Mouse (Mus musculus) forebrain, embryonic 12.5 days (tissue): ENCODE results near the gene Cotl1. TPM values are rescaled to one million over a fixed set of nuclear protein-coding genes. Genes with fewer than 3 reads are reported as not detected.
A peak's percentile ranks its signal among the peaks of the same experiment; 100 is the strongest.

Experiments used
- ATAC-seq: fragments of 200-750 bp; cut with Nextera tagmentation; 2 replicates; pipeline ENCODE4 v1.8.0; 2017; ENCODE audit warnings: moderate TSS enrichment; ENCODE audit not compliant: low FRiP score
- H3K27ac ChIP-seq: fragments of 300-500 bp; sonication (generic); 2 replicates; pipeline ENCODE4 v1.5.1; 2016; ENCODE audit warnings: mild to moderate bottlenecking
- H3K27me3 ChIP-seq: fragments of 300-500 bp; sonication (generic); 2 replicates; pipeline ENCODE4 v1.6.1; 2016; ENCODE audit warnings: mild to moderate bottlenecking
- H3K36me3 ChIP-seq: fragments of 300-500 bp; sonication (generic); replicated peaks from 2 replicates; pipeline ENCODE4 v1.6.1; 2016; ENCODE audit warnings: mild to moderate bottlenecking
- H3K4me1 ChIP-seq: fragments of 300-500 bp; sonication (generic); 2 replicates; pipeline ENCODE4 v1.6.1; 2016
- H3K4me2 ChIP-seq: fragments of 300-500 bp; sonication (generic); 2 replicates; pipeline ENCODE4 v1.6.1; 2016; ENCODE audit warnings: mild to moderate bottlenecking, moderate library complexity
- H3K4me3 ChIP-seq: fragments of 300-500 bp; sonication (generic); replicated peaks from 2 replicates; pipeline ENCODE4 v1.5.1; 2016; ENCODE audit warnings: mild to moderate bottlenecking
- H3K9ac ChIP-seq: fragments of 300-500 bp; sonication (generic); 2 replicates; pipeline ENCODE4 v1.6.1; 2016; ENCODE audit warnings: mild to moderate bottlenecking
- H3K9me3 ChIP-seq: fragments of 300-500 bp; sonication (generic); 2 replicates; pipeline ENCODE4 v1.6.1; 2016
- WGBS: fragments of 180-500 bp; shearing (Covaris S2); methylation state at CpG from one replicate; pipeline ENCODE4 v1.1.7; 2016; 5-methylcytosine and 5-hydroxymethylcytosine counted together
- polyA plus RNA-seq: library from polyadenylated mRNA; unstranded; fragments of >200 nt; fragmentation: Nextera tagmentation; extraction: Ambion mirVana; gene quantifications from 2 replicates; pipeline ENCODE4 v1.2.1, GENCODE M21; 2016

The Cotl1 gene
- polyA plus RNA-seq, 1 experiment from 2014 or later = 282 TPM

DNA sequence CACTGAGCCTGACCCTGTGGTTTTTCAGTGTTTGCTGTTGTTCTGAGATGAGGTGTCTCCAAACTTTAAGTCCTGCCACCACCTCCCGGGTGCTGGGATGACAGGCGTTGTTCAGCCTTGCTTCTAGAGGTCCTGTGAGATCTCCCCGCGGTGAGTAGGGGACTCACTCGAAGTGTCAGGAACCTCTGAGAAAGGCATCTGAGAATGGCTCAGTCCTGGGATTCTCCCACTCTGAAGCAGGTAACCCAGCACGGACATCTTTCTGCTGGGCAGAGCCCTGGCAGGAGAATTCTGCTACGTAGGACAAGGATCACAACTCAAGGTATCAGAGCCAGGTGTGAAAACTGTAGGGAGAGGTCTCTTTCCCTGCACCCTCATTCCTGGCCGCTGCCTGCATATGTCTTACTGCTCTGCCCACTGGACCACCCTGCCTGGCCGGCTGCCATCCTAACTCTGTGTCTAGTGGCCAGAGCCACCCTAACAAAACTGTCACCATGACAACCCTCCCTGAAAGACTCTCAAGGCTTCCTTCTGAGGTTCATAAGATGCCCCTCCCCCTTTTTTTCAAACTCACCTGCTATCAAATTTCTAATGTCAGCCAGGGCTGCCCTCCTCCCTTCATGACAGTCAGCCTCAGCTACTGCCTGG lies 59.8 kb downstream of the Cotl1 start:
- no peak overlapping the region for H3K9ac ChIP-seq
- H3K4me2 ChIP-seq = no peak overlapping the region
- WGBS = 85% methylated on average over 9 of the region's 9 CpGs
- no peaks in the 10 kb centered on the region for H3K9me3 ChIP-seq
- peaks cover 11% of the 10 kb centered on the region; the same call in 1 of the 2 replicates for H3K27me3 ChIP-seq
- H3K36me3 ChIP-seq = no peaks in the 10 kb centered on the region
- no peak overlapping the region for H3K4me3 ChIP-seq
- ATAC-seq = no peak
- no peak overlapping the region for H3K27ac ChIP-seq
- peaks cover 33% of the 10 kb centered on the region for H3K4me1 ChIP-seq

DNA sequence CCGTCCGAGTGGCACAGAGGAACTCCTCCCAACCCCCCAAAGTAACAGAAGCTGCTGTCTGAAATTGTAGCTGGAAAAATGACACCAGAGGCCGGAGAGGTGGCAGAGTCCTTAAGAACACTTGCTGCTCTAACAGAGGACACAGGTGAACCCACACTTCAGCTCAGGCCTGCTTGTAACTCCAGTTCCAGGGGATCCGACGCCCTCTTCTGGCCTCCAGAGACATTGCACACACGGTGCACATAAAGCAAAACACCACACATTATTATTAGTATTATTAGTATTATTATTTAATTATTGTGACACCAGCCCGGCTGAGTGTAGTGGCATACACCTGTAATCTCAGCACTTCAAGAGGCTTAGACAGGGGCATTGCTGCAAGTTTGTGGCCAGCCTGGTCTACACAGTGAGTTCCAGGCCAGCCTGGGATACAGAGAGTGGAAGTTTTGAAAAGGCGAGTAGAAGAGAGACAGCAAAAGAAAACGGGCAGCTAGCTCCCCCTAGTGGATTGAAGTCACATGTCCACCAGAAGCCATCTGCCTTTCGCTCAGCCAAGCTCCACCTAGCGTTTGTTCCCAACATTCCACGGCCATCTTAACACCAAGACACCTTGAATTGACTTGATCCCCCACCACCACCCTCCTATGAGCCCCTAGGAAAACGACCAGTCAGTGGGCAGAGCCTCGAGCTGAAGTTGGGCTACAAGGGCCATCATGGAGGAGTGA lies 61.2 kb downstream of the Cotl1 start:
- Histone ChIP-seq H3K9ac (no peak overlapping the region), H3K4me2 (peak overlapping the region; percentile 92), H3K36me3 (no peaks in the 10 kb centered on the region), H3K4me1 (peaks cover 24% of the 10 kb centered on the region), H3K27ac (0 out of 2 replicates have a peak overlapping the region, but pooled peaks have one; percentile 39), H3K9me3 (no peaks in the 10 kb centered on the region), H3K4me3 (no peak overlapping the region; the same call in 1 of the 2 replicates), H3K27me3 (peaks cover 6% of the 10 kb centered on the region; the same call in 1 of the 2 replicates)
- WGBS = 25% methylated on average over 14 of the region's 14 CpGs
- 0 out of 2 replicates have a peak, but pooled peaks have one; percentile 41 for ATAC-seq

DNA sequence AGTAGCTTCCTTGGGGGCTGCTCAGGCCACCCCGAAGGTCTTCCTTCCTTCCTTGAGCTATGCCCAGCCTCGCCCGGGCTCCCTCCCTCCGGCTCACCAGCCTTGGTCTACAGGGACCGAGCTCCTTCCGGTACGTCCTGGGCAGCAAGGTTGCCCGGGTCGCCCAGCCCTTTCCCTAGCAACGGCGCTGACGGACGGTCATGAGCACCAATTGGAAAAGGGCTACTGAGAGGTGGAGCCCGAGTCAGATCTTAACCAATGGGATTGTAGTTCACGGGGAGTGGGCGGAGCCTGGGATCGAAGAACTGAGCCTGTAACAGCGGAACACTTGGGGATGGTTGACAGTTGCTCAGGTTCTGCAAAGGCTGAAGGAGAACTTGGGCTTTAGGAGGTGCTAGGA lies 62.1 kb downstream of the Cotl1 start, which contains the start of gene Tldc1:
TSS of gene Tldc1 (minus strand) at position 154 of the 400 bp plus-strand sequence.
- ATAC-seq = peak; percentile 97
- no peaks in the 10 kb centered on the region for H3K9me3 ChIP-seq
- peaks cover 19% of the 10 kb centered on the region for H3K4me1 ChIP-seq
- H3K4me3 ChIP-seq = peak within 1 kb of the TSS; percentile 60
- peaks cover 6% of the 10 kb centered on the region; the same call in 1 of the 2 replicates for H3K27me3 ChIP-seq
- peak within 1 kb of the TSS; percentile 80 for H3K27ac ChIP-seq
- peak within 1 kb of the TSS; percentile 78 for H3K9ac ChIP-seq
- H3K36me3 ChIP-seq = no peaks in the 10 kb centered on the region
- 0% methylated on average over 18 of the region's 18 CpGs for WGBS
- H3K4me2 ChIP-seq = peak within 1 kb of the TSS; percentile 92

GRCm38 (mm10) chr8:119777765-119778164 lies 62.6 kb downstream of the Cotl1 start:
- H3K36me3 ChIP-seq = no peaks in the 10 kb centered on the region
- H3K9me3 ChIP-seq = no peaks in the 10 kb centered on the region
- H3K9ac ChIP-seq = peak overlapping the region; percentile 78
- 23% methylated on average over 7 of the region's 7 CpGs for WGBS
- ATAC-seq = peak; percentile 25
- peaks cover 6% of the 10 kb centered on the region; the same call in 1 of the 2 replicates for H3K27me3 ChIP-seq
- peak overlapping the region; percentile 80 for H3K27ac ChIP-seq
- peaks cover 19% of the 10 kb centered on the region for H3K4me1 ChIP-seq
- H3K4me2 ChIP-seq = peak overlapping the region; percentile 92
- peak overlapping the region; percentile 60 for H3K4me3 ChIP-seq

DNA sequence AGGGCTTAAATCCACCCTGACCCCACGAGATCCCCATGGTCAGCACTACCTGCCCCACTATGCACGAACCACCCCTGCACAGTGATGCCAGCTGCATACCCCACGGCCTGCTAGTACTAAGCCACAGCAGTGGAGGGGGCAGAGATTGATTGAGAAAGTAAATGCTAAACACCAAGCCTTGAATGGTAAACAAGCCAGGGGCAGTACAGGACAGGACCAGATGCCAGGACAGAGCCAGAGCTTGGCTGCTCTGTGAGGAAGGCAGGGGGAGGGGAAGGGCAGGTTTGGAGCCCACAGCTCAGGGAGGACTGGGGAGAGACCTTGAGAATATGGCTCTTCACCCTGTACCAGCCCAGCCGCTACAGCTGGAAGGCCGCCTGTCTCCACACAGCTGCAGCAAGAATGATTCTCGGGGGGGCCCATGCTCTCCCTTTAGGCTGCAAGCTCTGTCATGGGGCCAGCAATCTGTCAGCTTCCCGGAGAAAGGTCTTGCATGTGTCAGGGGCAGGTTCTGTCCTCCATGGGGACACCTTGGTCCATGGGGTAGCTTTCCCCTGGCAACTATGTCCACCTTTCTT lies 63.6 kb downstream of the Cotl1 start:
- peaks cover 6% of the 10 kb centered on the region; the same call in 1 of the 2 replicates for H3K36me3 ChIP-seq
- peaks cover 6% of the 10 kb centered on the region; the same call in 1 of the 2 replicates for H3K27me3 ChIP-seq
- H3K4me2 ChIP-seq = no peak overlapping the region
- H3K9ac ChIP-seq = no peak overlapping the region
- no peak overlapping the region for H3K27ac ChIP-seq
- ATAC-seq = no peak
- no peaks in the 10 kb centered on the region for H3K9me3 ChIP-seq
- peaks cover 19% of the 10 kb centered on the region for H3K4me1 ChIP-seq
- no peak overlapping the region for H3K4me3 ChIP-seq
- 88% methylated on average over 7 of the region's 7 CpGs for WGBS

- H3K9ac ChIP-seq = no peak overlapping the region
- H3K4me3 ChIP-seq = no peak overlapping the region
- no peak overlapping the region for H3K4me2 ChIP-seq
- no peaks in the 10 kb centered on the region for H3K27me3 ChIP-seq
- H3K4me1 ChIP-seq = 0 out of 2 replicates have a peak, but pooled peaks cover 5% of the 10 kb centered on the region
- H3K27ac ChIP-seq = no peak overlapping the region
- WGBS = 86% methylated on average over 22 of the region's 22 CpGs
- no peak for ATAC-seq
- H3K36me3 ChIP-seq = peaks cover 41% of the 10 kb centered on the region
- no peaks in the 10 kb centered on the region for H3K9me3 ChIP-seq
These were observed 74.4 kb downstream of the Cotl1 start for GRCm38 (mm10) chr8:119765761-119766444.

DNA sequence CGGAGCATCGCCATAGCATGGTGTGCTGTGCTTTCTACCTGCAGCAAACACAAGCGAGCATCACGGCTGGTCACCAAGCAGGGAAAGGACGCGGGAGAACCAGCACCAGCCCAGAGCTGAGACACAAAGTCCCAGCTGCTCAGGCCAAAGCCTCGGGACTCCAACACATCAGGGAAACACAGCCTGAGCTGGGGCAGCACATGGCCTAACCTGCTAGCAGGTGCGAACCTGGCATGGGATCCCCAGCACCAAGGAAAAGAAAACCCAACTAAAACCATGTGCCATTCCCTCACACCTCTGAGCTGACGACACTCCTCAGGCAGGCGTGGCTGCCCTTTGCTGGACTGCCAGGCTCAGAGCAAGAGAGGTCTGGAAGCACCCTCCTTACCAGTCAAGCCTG lies 75.0 kb downstream of the Cotl1 start:
- no peak overlapping the region for H3K27ac ChIP-seq
- 83% methylated on average over 10 of the region's 10 CpGs for WGBS

GRCm38 (mm10) chr8:119762226-119763220 lies 77.8 kb downstream of the Cotl1 start:
- Histone ChIP-seq H3K27ac (no peak overlapping the region), H3K9me3 (no peaks in the 10 kb centered on the region), H3K9ac (no peak overlapping the region), H3K4me3 (no peak overlapping the region), H3K27me3 (no peaks in the 10 kb centered on the region), H3K4me1 (peaks cover 10% of the 10 kb centered on the region; the same call in 1 of the 2 replicates), H3K36me3 (peaks cover 33% of the 10 kb centered on the region), H3K4me2 (no peak overlapping the region)
- 91% methylated on average over 21 of the region's 21 CpGs for WGBS
- no peak for ATAC-seq

More for the DNA sequence above, 75.0 kb downstream of the Cotl1 start:
- H3K27me3 ChIP-seq = no peaks in the 10 kb centered on the region
- no peak overlapping the region for H3K4me2 ChIP-seq
- no peak overlapping the region for H3K9ac ChIP-seq
- ATAC-seq = no peak
- peaks cover 41% of the 10 kb centered on the region for H3K36me3 ChIP-seq
- H3K4me1 ChIP-seq = 0 out of 2 replicates have a peak, but pooled peaks cover 5% of the 10 kb centered on the region
- H3K4me3 ChIP-seq = no peak overlapping the region
- no peaks in the 10 kb centered on the region for H3K9me3 ChIP-seq

DNA sequence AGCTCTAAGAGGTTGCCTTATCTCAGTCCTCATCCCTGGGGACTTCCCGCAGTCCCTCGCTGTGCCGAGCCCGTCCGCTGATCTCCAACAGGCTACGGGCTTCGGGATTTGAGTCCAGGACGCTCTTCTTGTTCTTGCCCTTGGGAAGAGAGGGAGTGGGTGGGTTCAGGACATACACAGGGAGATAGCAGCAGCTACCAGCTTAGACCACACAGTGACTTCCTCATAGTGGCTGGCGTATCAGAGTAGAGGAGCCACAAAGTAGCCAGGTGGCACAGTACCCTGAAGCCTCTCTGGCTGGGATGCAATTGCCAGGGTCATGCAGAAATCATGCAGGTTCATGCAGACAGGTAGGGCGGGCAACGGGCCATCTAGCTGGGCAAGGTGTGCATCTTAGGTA lies 78.7 kb downstream of the Cotl1 start:
- Histone ChIP-seq H3K36me3 (peaks cover 24% of the 10 kb centered on the region), H3K9me3 (no peaks in the 10 kb centered on the region), H3K27ac (no peak overlapping the region), H3K4me2 (no peak overlapping the region), H3K9ac (no peak overlapping the region), H3K4me1 (peaks cover 10% of the 10 kb centered on the region; the same call in 1 of the 2 replicates), H3K27me3 (no peaks in the 10 kb centered on the region), H3K4me3 (no peak overlapping the region)
- no peak for ATAC-seq
- WGBS = 95% methylated on average over 11 of the region's 11 CpGs
